Mouse (Mus musculus): ENCODE measurements at regions not wholly inside any gene's neighbourhood (a gene's known extent, or its start where the extent isn't known, plus 50 kb on each side); places are given as distances from the start of the nearest gene placed in this dataset.

- TF ChIP-seq EP300 (IDR thresholded peaks at IDR 0.05; ENCODE audit: low read depth) (no peak), CTCF (IDR thresholded peaks at IDR 0.05; ENCODE audit: low read depth) (no peak)
Measured at GRCm38 (mm10) chr16:87017107-87017670, 336.8 kb upstream of the N6amt1 start.

All from liver, embryonic 14.5 days (tissue).